Mouse (Mus musculus) MEL (cell line): ENCODE results near the gene Gm6309. TPM values are rescaled to one million over a fixed set of nuclear protein-coding genes. Genes with fewer than 3 reads are reported as not detected.
A peak's percentile ranks its signal among the peaks of the same experiment; 100 is the strongest.
"Not testable (repeated sequence)": the region's sequence is repeated elsewhere in the genome, so short reads cannot be mapped to it uniquely, and the experiment has no call there.

Source experiments
- DNase-seq: peaks from one replicate; pipeline ENCODE4 v3.0.0; 2011; ENCODE audit warnings: low read depth, low spot score
- H3K27ac ChIP-seq: 2 replicates; pipeline ENCODE4 v1.5.1; 2012; ENCODE audit warnings: low read depth, mild to moderate bottlenecking, control low read depth, low read length, moderate library complexity; ENCODE audit not compliant: control insufficient read depth
- H3K27me3 ChIP-seq, 2 experiments: fragments of 150-350 bp in 1 of 2; sonication (generic) in 1 of 2; 2 replicates each; pipeline ENCODE4 v1.6.1; 2012; ENCODE audit warnings: low read length in 2 of 2, mild to moderate bottlenecking in 2 of 2, improper control_type of control experiment in 1 of 2, moderate library complexity in 1 of 2; ENCODE audit not compliant: insufficient read depth in 2 of 2, control insufficient read depth in 1 of 2
- H3K36me3 ChIP-seq, 2 experiments: 2 replicates each; pipeline ENCODE4 v1.6.1; 2012 to 2014; ENCODE audit warnings: low read length in 2 of 2, improper control_type of control experiment in 1 of 2, inconsistent platforms in 1 of 2, mild to moderate bottlenecking in 1 of 2; ENCODE audit not compliant: insufficient read depth in 2 of 2, control insufficient read depth in 1 of 2
- H3K4me1 ChIP-seq, 2 experiments: fragments of 150-350 bp in 1 of 2; sonication (generic) in 1 of 2; 2 replicates each; pipeline ENCODE4 v1.6.1; 2012; ENCODE audit warnings: low read length in 2 of 2, improper control_type of control experiment in 1 of 2, mild to moderate bottlenecking in 1 of 2; ENCODE audit not compliant: insufficient read depth in 2 of 2, control insufficient read depth in 1 of 2
- H3K4me3 ChIP-seq, 2 experiments: fragments of 150-350 bp in 1 of 2; sonication (generic) in 1 of 2; 2 replicates each; pipeline ENCODE4 v1.5.1; 2012; ENCODE audit warnings: low read depth in 2 of 2, low read length in 2 of 2, mild to moderate bottlenecking in 2 of 2, moderate library complexity in 2 of 2, control low read depth in 1 of 2, improper control_type of control experiment in 1 of 2; ENCODE audit not compliant: control insufficient read depth in 1 of 2, insufficient read depth in 1 of 2
- H3K79me2 ChIP-seq: 2 replicates; pipeline ENCODE4 v1.6.1; 2012; ENCODE audit warnings: mild to moderate bottlenecking, low read length, moderate library complexity; ENCODE audit not compliant: control insufficient read depth, poor library complexity, insufficient read depth
- H3K9ac ChIP-seq: 2 replicates; pipeline ENCODE4 v1.6.1; 2012; ENCODE audit warnings: low read depth, mild to moderate bottlenecking, control low read depth, low read length, moderate library complexity; ENCODE audit not compliant: control insufficient read depth, poor library complexity, severe bottlenecking
- H3K9me3 ChIP-seq: fragments of 150-350 bp; sonication (generic); replicated peaks from 2 replicates; pipeline ENCODE4 v1.6.1; 2012; ENCODE audit warnings: mild to moderate bottlenecking, low read length, improper control_type of control experiment, moderate library complexity; ENCODE audit not compliant: insufficient read depth
- CHD1 ChIP-seq: IDR thresholded peaks from 2 replicates; pipeline ENCODE4 v1.6.1; 2012; ENCODE audit warnings: low read depth, mild to moderate bottlenecking, inconsistent platforms, low read length, improper control_type of control experiment
- CTCF ChIP-seq, 3 experiments: IDR thresholded peaks in 2 of 3; conservative IDR thresholded peaks in 1 of 3; 2 replicates each; pipeline ENCODE4 v1.5.1; 2011 to 2012; ENCODE audit warnings: low read length in 3 of 3, low read depth in 2 of 3, mild to moderate bottlenecking in 2 of 3, improper control_type of control experiment in 1 of 3, inconsistent platforms in 1 of 3, mixed read lengths in 1 of 3, moderate library complexity in 1 of 3; ENCODE audit not compliant: control insufficient read depth in 1 of 3, insufficient read depth in 1 of 3, poor library complexity in 1 of 3, severe bottlenecking in 1 of 3
- ETS1 ChIP-seq: IDR thresholded peaks from 2 replicates; pipeline ENCODE4 v1.6.1; 2012; ENCODE audit warnings: low read depth, mild to moderate bottlenecking, inconsistent platforms, low read length, improper control_type of control experiment, moderate library complexity
- KAT2A ChIP-seq: conservative IDR thresholded peaks from 2 replicates; pipeline ENCODE4 v1.6.1; 2012; ENCODE audit warnings: low read depth, low read length, improper control_type of control experiment, inconsistent platforms
- MYB ChIP-seq: IDR thresholded peaks from 2 replicates; pipeline ENCODE4 v1.6.1; 2011; ENCODE audit warnings: mild to moderate bottlenecking, low read depth, low read length, improper control_type of control experiment
- NRF1 ChIP-seq: IDR thresholded peaks from 2 replicates; pipeline ENCODE4 v1.6.1; 2014; ENCODE audit warnings: low read depth, mild to moderate bottlenecking, inconsistent platforms, low read length, improper control_type of control experiment, moderate library complexity; ENCODE audit not compliant: poor library complexity, insufficient read depth, severe bottlenecking
- POLR2A ChIP-seq, 2 experiments: IDR thresholded peaks; 2 replicates each; pipeline ENCODE4 v1.6.1; 2011 to 2012; ENCODE audit warnings: low read length in 2 of 2, mild to moderate bottlenecking in 2 of 2, control low read depth in 1 of 2, improper control_type of control experiment in 1 of 2, low read depth in 1 of 2, moderate library complexity in 1 of 2; ENCODE audit not compliant: control insufficient read depth in 1 of 2, insufficient read depth in 1 of 2, poor library complexity in 1 of 2
- RAD21 ChIP-seq: IDR thresholded peaks from 2 replicates; pipeline ENCODE4 v1.6.1; 2011; ENCODE audit warnings: mild to moderate bottlenecking, low read depth, low read length, improper control_type of control experiment
- RCOR1 ChIP-seq: IDR thresholded peaks from 2 replicates; pipeline ENCODE4 v1.6.1; 2012; ENCODE audit warnings: low read depth, mild to moderate bottlenecking, inconsistent platforms, low read length, improper control_type of control experiment
- SMC3 ChIP-seq: IDR thresholded peaks from 2 replicates; pipeline ENCODE4 v1.6.1; 2011; ENCODE audit warnings: low read depth, low read length, improper control_type of control experiment
- ZC3H11A ChIP-seq: IDR thresholded peaks from 2 replicates; pipeline ENCODE4 v1.6.1; 2012; ENCODE audit warnings: low read depth, mild to moderate bottlenecking, inconsistent platforms, low read length, improper control_type of control experiment
- ZMIZ1 ChIP-seq: IDR thresholded peaks from 2 replicates; pipeline ENCODE4 v1.6.1; 2012; ENCODE audit warnings: low read depth, mild to moderate bottlenecking, inconsistent platforms, low read length, improper control_type of control experiment, moderate library complexity
- ZNF384 ChIP-seq: IDR thresholded peaks from 2 replicates; pipeline ENCODE4 v1.6.1; 2012; ENCODE audit warnings: low read depth, mild to moderate bottlenecking, inconsistent platforms, low read length, improper control_type of control experiment
- polyA plus RNA-seq, 2 experiments: library from polyadenylated mRNA; stranded (reverse) in 1 of 2; unstranded in 1 of 2; fragments of >175 nt in 1 of 2; fragments of >200 nt in 1 of 2; gene quantifications; 2 replicates each; pipeline versions ENCODE4 v1.2.1 to v1.2.4; 2012; ENCODE audit warnings: low replicate concordance in 2 of 2, low read depth in 1 of 2; ENCODE audit not compliant: insufficient read length in 2 of 2, insufficient read depth in 1 of 2, missing spikeins in 1 of 2
- total RNA-seq: library from RNA; depleted of rRNA; stranded (reverse); fragments of 300-350 nt; gene quantifications from 2 replicates; pipeline ENCODE4 v1.2.3, GENCODE M21; 2012

Gene Gm6309
- total and polyA plus RNA-seq, 3 experiments = not detected

- TF ChIP-seq RAD21 (peak; percentile 1; the same call in 1 of the 2 replicates), KAT2A (no peak), MYB (no peak), POLR2A (IDR thresholded peaks at IDR 0.05; ENCODE audit: control insufficient read depth in 1 of 2, insufficient read depth in 1 of 2, low read depth in 1 of 2, low read length in 2 of 2, poor library complexity in 1 of 2) (no peak), ZMIZ1 (no peak), NRF1 (no peak), RCOR1 (no peak), ZC3H11A (no peak), SMC3 (peak; percentile 41), CHD1 (no peak), ETS1 (no peak), CTCF (IDR thresholded peaks at IDR 0.05 in 2 of 3, conservative IDR thresholded peaks at IDR 0.05 in 1 of 3; ENCODE audit: control insufficient read depth in 1 of 3, insufficient read depth in 1 of 3, low read depth in 2 of 3, low read length in 3 of 3, poor library complexity in 1 of 3, severe bottlenecking in 1 of 3) (peak; percentile 12 to 37 (median 14); a peak in 2 of 6 replicates), ZNF384 (no peak)
- no peaks in the 10 kb centered on the region for H3K79me2 ChIP-seq
Measured at GRCm38 (mm10) chr5:146188144-146188543, 17.6 kb upstream of the Gm6309 start.

GRCm38 (mm10) chr5:146187441-146187840 lies 16.9 kb upstream of the Gm6309 start:
- H3K36me3 ChIP-seq, H3K4me3 ChIP-seq, H3K79me2 ChIP-seq, H3K4me1 ChIP-seq, DNase-seq, H3K27ac ChIP-seq, H3K27me3 ChIP-seq, H3K9ac ChIP-seq, H3K9me3 ChIP-seq: not testable (repeated sequence)
- peak in 1 of 3 experiments; percentile 15; a peak in 1 of 6 replicates for TF ChIP-seq CTCF (IDR thresholded peaks at IDR 0.05 in 2 of 3, conservative IDR thresholded peaks at IDR 0.05 in 1 of 3; ENCODE audit: control insufficient read depth in 1 of 3, insufficient read depth in 1 of 3, low read depth in 2 of 3, low read length in 3 of 3, poor library complexity in 1 of 3, severe bottlenecking in 1 of 3)

More at GRCm38 (mm10) chr5:146188144-146188543, 17.6 kb upstream of the Gm6309 start:
- H3K9ac ChIP-seq = no peak overlapping the region
- no peak overlapping the region for H3K4me3 ChIP-seq
- H3K4me1 ChIP-seq = no peaks in the 10 kb centered on the region
- DNase-seq = no peak
- no peaks in the 10 kb centered on the region for H3K9me3 ChIP-seq
- H3K27ac ChIP-seq = no peak overlapping the region
- H3K27me3 ChIP-seq = no peaks in the 10 kb centered on the region
- H3K36me3 ChIP-seq = no peaks in the 10 kb centered on the region

- H3K4me1 ChIP-seq, H3K4me3 ChIP-seq, H3K27ac ChIP-seq, H3K79me2 ChIP-seq, H3K9me3 ChIP-seq, H3K9ac ChIP-seq, DNase-seq, H3K27me3 ChIP-seq, H3K36me3 ChIP-seq: not testable (repeated sequence)
Measured at GRCm38 (mm10) chr5:146185204-146185603, 14.7 kb upstream of the Gm6309 start, which contains the start of gene 1700001J03Rik. Gene 1700001J03Rik (minus strand): TSS chr5:146185304.
